Mouse (Mus musculus) kidney, adult 2 months (tissue): ENCODE data around the gene Vwc2l. TPM values are rescaled to one million over a fixed set of nuclear protein-coding genes. Genes with fewer than 3 reads are reported as not detected.

Experiments used
- DNase-seq: peaks from one replicate; pipeline ENCODE4 v3.0.0; 2021
- H3K27ac ChIP-seq: fragments of 200-500 bp; 2 replicates; pipeline ENCODE4 v1.5.1; 2012; ENCODE audit warnings: low read depth, low read length, control low read depth, inconsistent platforms; ENCODE audit not compliant: insufficient read depth
- H3K27me3 ChIP-seq: fragments of 200-500 bp; replicated peaks from 2 replicates; pipeline ENCODE4 v1.6.1; 2012; ENCODE audit warnings: mild to moderate bottlenecking, moderate library complexity, low read length, inconsistent platforms; ENCODE audit not compliant: control insufficient read depth, insufficient read depth
- H3K36me3 ChIP-seq: fragments of 200-500 bp; 2 replicates; pipeline ENCODE4 v1.6.1; 2012; ENCODE audit warnings: mild to moderate bottlenecking, moderate library complexity, low read length, inconsistent platforms; ENCODE audit not compliant: control insufficient read depth, insufficient read depth
- H3K4me1 ChIP-seq: fragments of 200-500 bp; 2 replicates; pipeline ENCODE4 v1.6.1; 2011; ENCODE audit warnings: low read length; ENCODE audit not compliant: control insufficient read depth, insufficient read depth
- H3K4me3 ChIP-seq: fragments of 200-500 bp; 2 replicates; pipeline ENCODE4 v1.5.1; 2011; ENCODE audit warnings: mild to moderate bottlenecking, low read depth, low read length, control low read depth; ENCODE audit not compliant: insufficient read depth
- CTCF ChIP-seq: fragments of 200-500 bp; conservative IDR thresholded peaks from 2 replicates; pipeline ENCODE4 v1.5.1; 2011; ENCODE audit warnings: low read depth, mild to moderate bottlenecking, control low read depth, low read length, moderate library complexity, mixed read lengths; ENCODE audit not compliant: insufficient read depth, insufficient read length
- POLR2A ChIP-seq: fragments of 200-500 bp; IDR thresholded peaks from one replicate; pipeline ENCODE4 v1.6.1; 2011; ENCODE audit warnings: low read depth, low read length, control low read depth
- WGBS: fragments of 180-500 bp; shearing (Covaris S2); methylation state at CpG from one replicate; pipeline ENCODE4 v1.1.7; 2018; 5-methylcytosine and 5-hydroxymethylcytosine counted together
- polyA plus RNA-seq: library from polyadenylated mRNA; depleted of rRNA; stranded (reverse); fragments of >200 nt; gene quantifications from 2 replicates; pipeline ENCODE4 v1.2.3, GENCODE M21; 2012

Vwc2l gene
- polyA plus RNA-seq, 1 experiment = 0.03 TPM

GRCm38 (mm10) chr1:70795094-70795493 is 69.6 kb downstream of the Vwc2l start:
- TF ChIP-seq POLR2A = no peak
- TF ChIP-seq CTCF = no peak
- 73% methylated on average over 4 of the region's 4 CpGs for WGBS
- DNase-seq = no peak
- H3K4me3 ChIP-seq = no peak overlapping the region
- 0 out of 2 replicates have a peak, but pooled peaks cover 3% of the 10 kb centered on the region for H3K4me1 ChIP-seq
- H3K27ac ChIP-seq = no peak overlapping the region
- H3K27me3 ChIP-seq = no peaks in the 10 kb centered on the region
- no peaks in the 10 kb centered on the region for H3K36me3 ChIP-seq

DNA sequence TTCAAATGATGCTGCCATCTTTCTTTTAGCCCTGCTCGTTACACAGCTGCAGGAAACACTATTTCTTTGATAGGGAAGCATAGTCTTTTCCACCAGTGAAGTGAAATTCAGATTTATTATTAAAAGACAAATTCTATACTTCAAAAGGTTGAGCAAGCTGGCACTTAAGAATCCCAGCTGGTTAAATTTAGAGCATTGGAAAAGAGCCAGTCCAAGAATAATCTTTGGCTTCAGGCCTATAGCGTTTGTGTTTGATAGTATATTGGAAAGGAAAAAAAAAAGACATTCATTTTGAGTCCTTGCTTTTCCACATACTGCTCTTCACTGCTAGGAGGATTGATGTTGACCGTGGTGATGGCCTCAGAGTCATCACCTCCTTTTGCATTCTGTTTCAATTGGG is 77.9 kb downstream of the Vwc2l start:
- TF ChIP-seq CTCF (no peak), POLR2A (no peak)
- H3K36me3 ChIP-seq = no peaks in the 10 kb centered on the region
- H3K4me1 ChIP-seq = no peaks in the 10 kb centered on the region
- WGBS = 85% methylated on average over 3 of the region's 3 CpGs
- H3K27ac ChIP-seq = no peak overlapping the region
- no peak overlapping the region for H3K4me3 ChIP-seq
- no peak for DNase-seq
- no peaks in the 10 kb centered on the region for H3K27me3 ChIP-seq

GRCm38 (mm10) chr1:70823111-70823510 is 97.6 kb downstream of the Vwc2l start:
- WGBS = 51% methylated on average over 2 of the region's 2 CpGs
- H3K36me3 ChIP-seq = no peaks in the 10 kb centered on the region
- no peak overlapping the region for H3K4me3 ChIP-seq
- no peaks in the 10 kb centered on the region for H3K4me1 ChIP-seq
- no peaks in the 10 kb centered on the region for H3K27me3 ChIP-seq
- no peak overlapping the region for H3K27ac ChIP-seq
- no peak for DNase-seq
- TF ChIP-seq POLR2A (no peak), CTCF (no peak)

GRCm38 (mm10) chr1:70833262-70833661 is 107.7 kb downstream of the Vwc2l start:
- WGBS = 70% methylated on average over 3 of the region's 3 CpGs
- TF ChIP-seq CTCF = no peak; the same call in 1 of the 2 replicates
- no peak for TF ChIP-seq POLR2A
- DNase-seq = no peak

DNA sequence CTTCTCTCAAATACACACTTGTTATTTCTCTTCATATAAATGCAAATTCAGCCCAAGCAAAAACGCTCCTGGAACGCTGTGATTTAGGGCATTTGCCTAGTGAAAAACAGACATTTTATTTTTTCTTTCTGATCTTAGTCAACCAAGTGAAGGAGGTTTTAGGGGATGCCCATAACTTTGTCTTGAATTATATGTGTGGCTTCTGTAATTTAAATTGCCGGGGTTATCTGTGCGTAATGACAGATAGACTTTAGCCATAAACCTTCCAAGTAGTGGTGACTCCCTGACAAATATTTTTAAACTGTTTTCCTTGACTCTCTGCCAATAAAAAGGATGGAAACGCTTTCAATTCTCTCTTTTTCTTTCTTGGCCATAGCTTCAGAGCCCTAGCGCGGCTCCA is 116.7 kb downstream of the Vwc2l start:
- DNase-seq = no peak
- H3K27me3 ChIP-seq = no peaks in the 10 kb centered on the region
- 63% methylated on average over 7 of the region's 7 CpGs for WGBS
- H3K4me3 ChIP-seq = no peak overlapping the region
- no peaks in the 10 kb centered on the region for H3K36me3 ChIP-seq
- H3K27ac ChIP-seq = no peak overlapping the region
- H3K4me1 ChIP-seq = no peaks in the 10 kb centered on the region
- TF ChIP-seq CTCF (no peak), POLR2A (no peak)

More at GRCm38 (mm10) chr1:70833262-70833661, 107.7 kb downstream of the Vwc2l start:
- Histone ChIP-seq H3K4me1 (no peaks in the 10 kb centered on the region), H3K27ac (no peak overlapping the region), H3K36me3 (no peaks in the 10 kb centered on the region), H3K4me3 (no peak overlapping the region), H3K27me3 (no peaks in the 10 kb centered on the region)

DNA sequence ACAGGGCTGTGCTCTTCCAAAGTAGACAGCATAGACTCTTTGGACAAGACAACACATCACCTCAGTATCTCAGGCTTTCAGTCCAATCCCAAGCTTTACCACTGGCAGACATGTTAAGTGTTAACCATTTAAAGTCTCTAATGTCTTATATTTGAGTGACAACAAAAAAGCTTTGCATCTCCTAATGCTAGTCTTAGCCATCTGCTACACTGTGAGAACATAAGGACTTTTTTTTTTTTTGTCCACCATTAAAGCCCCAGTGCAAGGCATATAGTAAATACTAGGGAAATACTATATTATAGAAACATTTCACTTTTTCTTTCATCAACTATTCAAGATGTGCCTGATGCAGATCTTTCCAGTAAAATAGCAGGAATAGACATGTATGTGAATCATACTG is 119.8 kb downstream of the Vwc2l start:
- Histone ChIP-seq H3K27ac (no peak overlapping the region), H3K4me3 (no peak overlapping the region), H3K36me3 (no peaks in the 10 kb centered on the region), H3K4me1 (no peaks in the 10 kb centered on the region), H3K27me3 (no peaks in the 10 kb centered on the region; the same call in 1 of the 2 replicates)
- TF ChIP-seq POLR2A (no peak), CTCF (no peak)
- no peak for DNase-seq

GRCm38 (mm10) chr1:70851633-70852390 is 126.3 kb downstream of the Vwc2l start:
- TF ChIP-seq CTCF = no peak
- no peak for TF ChIP-seq POLR2A
- Histone ChIP-seq H3K27me3 (no peaks in the 10 kb centered on the region; the same call in 1 of the 2 replicates), H3K36me3 (no peaks in the 10 kb centered on the region), H3K27ac (no peak overlapping the region), H3K4me1 (no peaks in the 10 kb centered on the region), H3K4me3 (no peak overlapping the region)
- no peak for DNase-seq
- 56% methylated on average over 12 of the region's 12 CpGs for WGBS

DNA sequence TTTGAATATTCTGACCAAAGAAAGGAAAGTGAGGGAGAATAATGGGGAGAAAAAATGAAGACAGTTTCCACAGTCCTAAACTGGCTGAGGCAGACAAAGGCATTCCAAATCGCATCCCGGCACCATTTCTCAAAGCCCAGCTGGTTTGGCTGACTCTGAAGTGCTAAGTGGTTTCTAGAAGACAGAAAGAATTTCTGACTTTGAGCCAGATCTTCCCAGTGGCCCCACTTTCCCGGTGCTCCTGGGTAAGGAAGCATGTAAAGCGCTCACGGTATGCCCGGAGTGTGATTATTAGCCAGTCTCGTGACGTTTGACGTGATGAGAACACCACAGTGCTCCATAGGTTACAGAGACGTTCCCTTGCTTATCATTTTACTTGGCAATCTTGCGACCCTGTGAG is 127.9 kb downstream of the Vwc2l start:
- no peaks in the 10 kb centered on the region for H3K4me1 ChIP-seq
- H3K27ac ChIP-seq = no peak overlapping the region
- DNase-seq = no peak
- no peaks in the 10 kb centered on the region for H3K36me3 ChIP-seq
- H3K27me3 ChIP-seq = no peaks in the 10 kb centered on the region; the same call in 1 of the 2 replicates
- 85% methylated on average over 11 of the region's 11 CpGs for WGBS
- H3K4me3 ChIP-seq = no peak overlapping the region
- TF ChIP-seq POLR2A (no peak), CTCF (no peak)
